Mouse (Mus musculus) hindbrain, embryonic 13.5 days (tissue): Measurements from ENCODE around the gene Prdm15. TPM values are rescaled to one million over a fixed set of nuclear protein-coding genes. Genes with fewer than 3 reads are reported as not detected.

Source experiments
- ATAC-seq: fragments of 200-750 bp; cut with Nextera tagmentation; 2 replicates; pipeline ENCODE4 v1.8.0; 2017; ENCODE audit warnings: moderate TSS enrichment; ENCODE audit not compliant: low FRiP score
- H3K27ac ChIP-seq: fragments of 300-500 bp; sonication (generic); 2 replicates; pipeline ENCODE4 v1.5.1; 2015; ENCODE audit warnings: inconsistent platforms, mild to moderate bottlenecking, moderate library complexity
- H3K27me3 ChIP-seq: fragments of 300-500 bp; sonication (generic); 2 replicates; pipeline ENCODE4 v1.6.1; 2015; ENCODE audit warnings: mild to moderate bottlenecking, inconsistent platforms
- H3K36me3 ChIP-seq: fragments of 300-500 bp; sonication (generic); 2 replicates; pipeline ENCODE4 v1.6.1; 2015; ENCODE audit warnings: mild to moderate bottlenecking, inconsistent platforms
- H3K4me1 ChIP-seq: fragments of 300-500 bp; sonication (generic); replicated peaks from 2 replicates; pipeline ENCODE4 v1.6.1; 2015; ENCODE audit warnings: inconsistent platforms
- H3K4me2 ChIP-seq: fragments of 300-500 bp; sonication (generic); 2 replicates; pipeline ENCODE4 v1.6.1; 2015; ENCODE audit warnings: inconsistent platforms, mild to moderate bottlenecking, moderate library complexity
- H3K4me3 ChIP-seq: fragments of 300-500 bp; sonication (generic); 2 replicates; pipeline ENCODE4 v1.5.1; 2015; ENCODE audit warnings: mild to moderate bottlenecking, inconsistent platforms
- H3K9ac ChIP-seq: fragments of 300-500 bp; sonication (generic); 2 replicates; pipeline ENCODE4 v1.6.1; 2015; ENCODE audit warnings: mild to moderate bottlenecking, inconsistent platforms
- H3K9me3 ChIP-seq: fragments of 300-500 bp; sonication (generic); 2 replicates; pipeline ENCODE4 v1.6.1; 2016; ENCODE audit warnings: inconsistent platforms
- WGBS: fragments of 180-500 bp; shearing (Covaris S2); methylation state at CpG from one replicate; pipeline ENCODE4 v1.1.7; 2015; 5-methylcytosine and 5-hydroxymethylcytosine counted together
- polyA plus RNA-seq: library from polyadenylated mRNA; unstranded; fragments of >200 nt; fragmentation: Nextera tagmentation; extraction: Ambion mirVana; gene quantifications from 2 replicates; pipeline ENCODE4 v1.2.1, GENCODE M21; 2015

Gene Prdm15
- polyA plus RNA-seq, result 11.2 and 14.5 TPM in 2 replicates

- Histone ChIP-seq H3K9ac (peak within 1 kb of the TSS; percentile 95), H3K27ac (peak within 1 kb of the TSS; percentile 99), H3K4me2 (peak within 1 kb of the TSS; percentile 79), H3K4me1 (peaks cover 33% of the 10 kb centered on the region), H3K36me3 (no peaks in the 10 kb centered on the region), H3K9me3 (no peaks in the 10 kb centered on the region), H3K27me3 (no peaks in the 10 kb centered on the region), H3K4me3 (peak within 1 kb of the TSS; percentile 84)
- ATAC-seq, result peak; percentile 91
- WGBS, result under 1% methylated on average over 31 of the region's 31 CpGs
Measured at GRCm38 (mm10) chr16:97851741-97852319, at the start of gene Prdm15. Gene Prdm15 (minus strand): TSS chr16:97851850.

GRCm38 (mm10) chr16:97897346-97898024 lies 45.8 kb upstream of the Prdm15 start:
- H3K27me3 ChIP-seq, result no peaks in the 10 kb centered on the region
- H3K4me2 ChIP-seq, result no peak overlapping the region
- 78% methylated on average over 5 of the region's 5 CpGs for WGBS
- no peak overlapping the region for H3K27ac ChIP-seq
- no peaks in the 10 kb centered on the region for H3K4me1 ChIP-seq
- ATAC-seq, result no peak
- H3K9me3 ChIP-seq, result no peaks in the 10 kb centered on the region
- no peak overlapping the region for H3K4me3 ChIP-seq
- H3K36me3 ChIP-seq, result no peaks in the 10 kb centered on the region
- H3K9ac ChIP-seq, result no peak overlapping the region

- no peak overlapping the region for H3K4me2 ChIP-seq
- H3K9ac ChIP-seq, result no peak overlapping the region
- H3K9me3 ChIP-seq, result no peaks in the 10 kb centered on the region
- H3K27me3 ChIP-seq, result no peaks in the 10 kb centered on the region
- no peak overlapping the region for H3K4me3 ChIP-seq
- peaks cover 24% of the 10 kb centered on the region for H3K36me3 ChIP-seq
- H3K4me1 ChIP-seq, result no peaks in the 10 kb centered on the region
- no peak for ATAC-seq
- no peak overlapping the region for H3K27ac ChIP-seq
Measured at GRCm38 (mm10) chr16:97887762-97888161, 36.1 kb upstream of the Prdm15 start.

- Histone ChIP-seq H3K4me2 (no peak overlapping the region), H3K4me3 (no peak overlapping the region), H3K9ac (no peak overlapping the region), H3K27ac (no peak overlapping the region), H3K27me3 (no peaks in the 10 kb centered on the region), H3K4me1 (no peaks in the 10 kb centered on the region), H3K36me3 (peaks cover 28% of the 10 kb centered on the region), H3K9me3 (no peaks in the 10 kb centered on the region)
- no peak for ATAC-seq
- 91% methylated on average over 1 of the region's 1 CpGs for WGBS
Measured at GRCm38 (mm10) chr16:97883696-97884095, 32.0 kb upstream of the Prdm15 start.

GRCm38 (mm10) chr16:97882891-97883290 lies 31.2 kb upstream of the Prdm15 start:
- H3K4me2 ChIP-seq, result no peak overlapping the region
- H3K27ac ChIP-seq, result no peak overlapping the region
- no peak overlapping the region for H3K9ac ChIP-seq
- H3K4me1 ChIP-seq, result no peaks in the 10 kb centered on the region
- H3K9me3 ChIP-seq, result no peaks in the 10 kb centered on the region
- ATAC-seq, result no peak
- no peak overlapping the region for H3K4me3 ChIP-seq
- H3K27me3 ChIP-seq, result no peaks in the 10 kb centered on the region
- H3K36me3 ChIP-seq, result peaks cover 28% of the 10 kb centered on the region

- H3K9me3 ChIP-seq, result no peaks in the 10 kb centered on the region
- WGBS, result 80% methylated on average over 1 of the region's 1 CpGs
Measured at GRCm38 (mm10) chr16:97879134-97879533, 27.5 kb upstream of the Prdm15 start.

GRCm38 (mm10) chr16:97877502-97877901 lies 25.9 kb upstream of the Prdm15 start:
- H3K4me2 ChIP-seq, result no peak overlapping the region
- ATAC-seq, result no peak
- no peak overlapping the region for H3K9ac ChIP-seq
- peaks cover 36% of the 10 kb centered on the region for H3K36me3 ChIP-seq
- H3K27me3 ChIP-seq, result no peaks in the 10 kb centered on the region
- H3K4me1 ChIP-seq, result no peaks in the 10 kb centered on the region
- 94% methylated on average over 3 of the region's 3 CpGs for WGBS
- no peak overlapping the region for H3K4me3 ChIP-seq
- no peak overlapping the region for H3K27ac ChIP-seq
- no peaks in the 10 kb centered on the region for H3K9me3 ChIP-seq

More at GRCm38 (mm10) chr16:97879134-97879533, 27.5 kb upstream of the Prdm15 start:
- Histone ChIP-seq H3K4me2 (no peak overlapping the region), H3K4me1 (no peaks in the 10 kb centered on the region), H3K27ac (no peak overlapping the region), H3K27me3 (no peaks in the 10 kb centered on the region), H3K4me3 (no peak overlapping the region), H3K9ac (no peak overlapping the region), H3K36me3 (peaks cover 32% of the 10 kb centered on the region)
- ATAC-seq, result no peak

- Histone ChIP-seq H3K27ac (no peak overlapping the region), H3K4me1 (no peaks in the 10 kb centered on the region), H3K27me3 (no peaks in the 10 kb centered on the region), H3K4me3 (no peak overlapping the region), H3K36me3 (peaks cover 31% of the 10 kb centered on the region), H3K4me2 (no peak overlapping the region), H3K9me3 (no peaks in the 10 kb centered on the region), H3K9ac (no peak overlapping the region)
- 91% methylated on average over 4 of the region's 4 CpGs for WGBS
- ATAC-seq, result no peak
Measured at GRCm38 (mm10) chr16:97875101-97875500, 23.5 kb upstream of the Prdm15 start.

- Histone ChIP-seq H3K9ac (no peak overlapping the region), H3K27ac (no peak overlapping the region), H3K4me2 (no peak overlapping the region), H3K27me3 (no peaks in the 10 kb centered on the region), H3K4me1 (no peaks in the 10 kb centered on the region), H3K4me3 (no peak overlapping the region), H3K36me3 (peaks cover 29% of the 10 kb centered on the region), H3K9me3 (no peaks in the 10 kb centered on the region)
- ATAC-seq, result no peak
- WGBS, result 56% methylated on average over 1 of the region's 1 CpGs
Measured at GRCm38 (mm10) chr16:97874376-97874775, 22.7 kb upstream of the Prdm15 start.

- Histone ChIP-seq H3K4me3 (no peak overlapping the region), H3K36me3 (peaks cover 39% of the 10 kb centered on the region), H3K27me3 (no peaks in the 10 kb centered on the region), H3K9me3 (no peaks in the 10 kb centered on the region), H3K9ac (no peak overlapping the region), H3K4me2 (no peak overlapping the region), H3K4me1 (no peaks in the 10 kb centered on the region), H3K27ac (no peak overlapping the region)
- 68% methylated on average over 5 of the region's 5 CpGs for WGBS
- no peak for ATAC-seq
Measured at GRCm38 (mm10) chr16:97872657-97873056, 21.0 kb upstream of the Prdm15 start.

GRCm38 (mm10) chr16:97869193-97870102 lies 17.8 kb upstream of the Prdm15 start:
- 77% methylated on average over 6 of the region's 6 CpGs for WGBS
- H3K27ac ChIP-seq, result no peak overlapping the region
- H3K36me3 ChIP-seq, result peaks cover 47% of the 10 kb centered on the region
- ATAC-seq, result no peak
- H3K4me1 ChIP-seq, result no peaks in the 10 kb centered on the region
- no peaks in the 10 kb centered on the region for H3K27me3 ChIP-seq
- no peak overlapping the region for H3K4me2 ChIP-seq
- H3K9ac ChIP-seq, result no peak overlapping the region
- no peaks in the 10 kb centered on the region for H3K9me3 ChIP-seq
- H3K4me3 ChIP-seq, result no peak overlapping the region

GRCm38 (mm10) chr16:97863932-97864467 lies 12.3 kb upstream of the Prdm15 start:
- Histone ChIP-seq H3K4me3 (no peak overlapping the region), H3K4me2 (no peak overlapping the region), H3K27ac (no peak overlapping the region), H3K9ac (no peak overlapping the region), H3K9me3 (no peaks in the 10 kb centered on the region), H3K36me3 (peaks cover 37% of the 10 kb centered on the region), H3K27me3 (no peaks in the 10 kb centered on the region), H3K4me1 (no peaks in the 10 kb centered on the region)
- WGBS, result 89% methylated on average over 3 of the region's 3 CpGs
- no peak for ATAC-seq
